Mouse (Mus musculus) neural tube, embryonic 14.5 days (tissue): ENCODE measurements around the gene Creb3l2. TPM values are rescaled to one million over a fixed set of nuclear protein-coding genes. Genes with fewer than 3 reads are reported as not detected.
"Not testable (repeated sequence)": the region's sequence is repeated elsewhere in the genome, so short reads cannot be mapped to it uniquely, and the experiment has no call there.

Experiments
- ATAC-seq: fragments of 200-750 bp; cut with Nextera tagmentation; 2 replicates; pipeline ENCODE4 v1.8.0; 2017; ENCODE audit warnings: low read depth, mild to moderate bottlenecking, moderate TSS enrichment, moderate library complexity
- H3K27ac ChIP-seq: fragments of 300-500 bp; sonication (generic); 2 replicates; pipeline ENCODE4 v1.5.1; 2014; ENCODE audit warnings: low read depth, mild to moderate bottlenecking, control low read depth, low read length, moderate library complexity, mixed read lengths
- H3K27me3 ChIP-seq: fragments of 300-500 bp; sonication (generic); 2 replicates; pipeline ENCODE4 v1.6.1; 2014; ENCODE audit warnings: low read length; ENCODE audit not compliant: control insufficient read depth, insufficient read depth
- H3K36me3 ChIP-seq: fragments of 300-500 bp; sonication (generic); 2 replicates; pipeline ENCODE4 v1.6.1; 2014; ENCODE audit warnings: low read length, mixed read lengths; ENCODE audit not compliant: control insufficient read depth, insufficient read depth
- H3K4me1 ChIP-seq: fragments of 300-500 bp; sonication (generic); 2 replicates; pipeline ENCODE4 v1.6.1; 2014; ENCODE audit warnings: low read length; ENCODE audit not compliant: control insufficient read depth, insufficient read depth
- H3K4me2 ChIP-seq: fragments of 300-500 bp; sonication (generic); 2 replicates; pipeline ENCODE4 v1.6.1; 2014; ENCODE audit warnings: mild to moderate bottlenecking, low read depth, low read length, control low read depth
- H3K4me3 ChIP-seq: fragments of 300-500 bp; sonication (generic); 2 replicates; pipeline ENCODE4 v1.5.1; 2014; ENCODE audit warnings: low read depth, low read length, control low read depth, mixed read lengths
- H3K9ac ChIP-seq: fragments of 300-500 bp; sonication (generic); replicated peaks from 2 replicates; pipeline ENCODE4 v1.6.1; 2014; ENCODE audit warnings: low read depth, mild to moderate bottlenecking, control low read depth, low read length, mixed read lengths
- H3K9me3 ChIP-seq: fragments of 300-500 bp; sonication (generic); 2 replicates; pipeline ENCODE4 v1.6.1; 2016; ENCODE audit warnings: low read length; ENCODE audit not compliant: control insufficient read depth
- WGBS: fragments of 180-500 bp; shearing (Covaris S2); extraction: QIAGEN DNeasy Blood & Tissue Kit; methylation state at CpG from one replicate; pipeline ENCODE4 v1.1.7; 2014; 5-methylcytosine and 5-hydroxymethylcytosine counted together
- polyA plus RNA-seq: library from polyadenylated mRNA; unstranded; fragments of >200 nt; fragmentation: Nextera tagmentation; extraction: Ambion mirVana; gene quantifications from 2 replicates; pipeline ENCODE4 v1.2.1, GENCODE M21; 2014

The Creb3l2 gene
- polyA plus RNA-seq, 1 experiment from 2014 or later = 2.3 TPM

- 82% methylated on average over 6 of the region's 6 CpGs for WGBS
- Histone ChIP-seq H3K4me2 (no peak overlapping the region), H3K27me3 (no peaks in the 10 kb centered on the region), H3K27ac (no peak overlapping the region), H3K9ac (no peak overlapping the region), H3K36me3 (no peaks in the 10 kb centered on the region), H3K4me1 (no peaks in the 10 kb centered on the region), H3K9me3 (no peaks in the 10 kb centered on the region), H3K4me3 (no peak overlapping the region)
- ATAC-seq = no peak
Measured at GRCm38 (mm10) chr6:37382761-37383160, 59.2 kb downstream of the Creb3l2 start.

GRCm38 (mm10) chr6:37377836-37378580 lies 63.9 kb downstream of the Creb3l2 start:
- H3K4me3 ChIP-seq = no peak overlapping the region
- H3K27ac ChIP-seq = no peak overlapping the region
- no peak overlapping the region for H3K4me2 ChIP-seq
- no peaks in the 10 kb centered on the region for H3K36me3 ChIP-seq
- H3K4me1 ChIP-seq = peaks cover 5% of the 10 kb centered on the region; the same call in 1 of the 2 replicates
- 83% methylated on average over 12 of the region's 12 CpGs for WGBS
- no peak overlapping the region for H3K9ac ChIP-seq
- no peak for ATAC-seq
- H3K9me3 ChIP-seq = no peaks in the 10 kb centered on the region
- no peaks in the 10 kb centered on the region for H3K27me3 ChIP-seq

GRCm38 (mm10) chr6:37377387-37377786 lies 64.6 kb downstream of the Creb3l2 start:
- H3K36me3 ChIP-seq, H3K9ac ChIP-seq, H3K27ac ChIP-seq, H3K4me2 ChIP-seq, H3K4me1 ChIP-seq, H3K27me3 ChIP-seq, H3K4me3 ChIP-seq, H3K9me3 ChIP-seq, ATAC-seq: not testable (repeated sequence)
- 89% methylated on average over 3 of the region's 3 CpGs for WGBS

- no peak; the same call in 1 of the 2 replicates for ATAC-seq
Measured at GRCm38 (mm10) chr6:37375452-37375851, 66.5 kb downstream of the Creb3l2 start.

GRCm38 (mm10) chr6:37371341-37371740 lies 70.6 kb downstream of the Creb3l2 start:
- WGBS = 83% methylated on average over 7 of the region's 7 CpGs
- H3K27me3 ChIP-seq = no peaks in the 10 kb centered on the region
- no peaks in the 10 kb centered on the region for H3K36me3 ChIP-seq

More at GRCm38 (mm10) chr6:37375452-37375851, 66.5 kb downstream of the Creb3l2 start:
- 34% methylated on average over 10 of the region's 10 CpGs for WGBS
- Histone ChIP-seq H3K27me3 (no peaks in the 10 kb centered on the region), H3K36me3 (no peaks in the 10 kb centered on the region), H3K4me1 (peaks cover 5% of the 10 kb centered on the region; the same call in 1 of the 2 replicates), H3K9me3 (no peaks in the 10 kb centered on the region), H3K9ac (no peak overlapping the region), H3K4me3 (no peak overlapping the region), H3K4me2 (no peak overlapping the region), H3K27ac (peak overlapping the region; percentile 29; the same call in 1 of the 2 replicates)

GRCm38 (mm10) chr6:37370566-37370965 lies 71.4 kb downstream of the Creb3l2 start:
- Histone ChIP-seq H3K9ac (no peak overlapping the region), H3K4me1 (peaks cover 2% of the 10 kb centered on the region; the same call in 1 of the 2 replicates), H3K27ac (no peak overlapping the region), H3K4me3 (no peak overlapping the region), H3K9me3 (no peaks in the 10 kb centered on the region), H3K36me3 (no peaks in the 10 kb centered on the region), H3K27me3 (no peaks in the 10 kb centered on the region), H3K4me2 (no peak overlapping the region)
- WGBS = 94% methylated on average over 12 of the region's 12 CpGs
- ATAC-seq = no peak

More at GRCm38 (mm10) chr6:37371341-37371740, 70.6 kb downstream of the Creb3l2 start:
- no peak overlapping the region for H3K9ac ChIP-seq
- H3K9me3 ChIP-seq = no peaks in the 10 kb centered on the region
- no peak overlapping the region for H3K4me3 ChIP-seq
- H3K4me1 ChIP-seq = peaks cover 5% of the 10 kb centered on the region; the same call in 1 of the 2 replicates
- H3K4me2 ChIP-seq = no peak overlapping the region
- ATAC-seq = no peak
- H3K27ac ChIP-seq = no peak overlapping the region

- no peaks in the 10 kb centered on the region for H3K36me3 ChIP-seq
Measured at GRCm38 (mm10) chr6:37369750-37370149, 72.2 kb downstream of the Creb3l2 start.

GRCm38 (mm10) chr6:37368281-37368680 lies 73.7 kb downstream of the Creb3l2 start:
- H3K27me3 ChIP-seq = no peaks in the 10 kb centered on the region
- no peak overlapping the region for H3K4me3 ChIP-seq
- H3K36me3 ChIP-seq = no peaks in the 10 kb centered on the region
- 91% methylated on average over 13 of the region's 13 CpGs for WGBS
- no peak overlapping the region for H3K4me2 ChIP-seq
- H3K27ac ChIP-seq = no peak overlapping the region
- no peak for ATAC-seq
- H3K9me3 ChIP-seq = no peaks in the 10 kb centered on the region
- H3K4me1 ChIP-seq = no peaks in the 10 kb centered on the region
- H3K9ac ChIP-seq = no peak overlapping the region

More at GRCm38 (mm10) chr6:37369750-37370149, 72.2 kb downstream of the Creb3l2 start:
- H3K9ac ChIP-seq = no peak overlapping the region
- H3K4me1 ChIP-seq = no peaks in the 10 kb centered on the region
- WGBS = 83% methylated on average over 6 of the region's 6 CpGs
- H3K27me3 ChIP-seq = no peaks in the 10 kb centered on the region
- no peak overlapping the region for H3K4me3 ChIP-seq
- no peaks in the 10 kb centered on the region for H3K9me3 ChIP-seq
- no peak for ATAC-seq
- no peak overlapping the region for H3K4me2 ChIP-seq
- no peak overlapping the region for H3K27ac ChIP-seq

- H3K4me3 ChIP-seq = no peak overlapping the region
- no peaks in the 10 kb centered on the region for H3K4me1 ChIP-seq
- H3K4me2 ChIP-seq = no peak overlapping the region
- H3K9ac ChIP-seq = no peak overlapping the region
- no peaks in the 10 kb centered on the region for H3K27me3 ChIP-seq
- no peak for ATAC-seq
- H3K9me3 ChIP-seq = no peaks in the 10 kb centered on the region
- no peaks in the 10 kb centered on the region for H3K36me3 ChIP-seq
- no peak overlapping the region for H3K27ac ChIP-seq
- WGBS = 90% methylated on average over 6 of the region's 6 CpGs
Measured at GRCm38 (mm10) chr6:37366991-37367390, 75.0 kb downstream of the Creb3l2 start.
